Mouse (Mus musculus): Measurements from ENCODE around the gene Prkag1.

The Prkag1 gene

GRCm38 (mm10) chr15:98830736-98831683 is at the start of gene Prkag1:
Gene Prkag1 (minus strand): TSS chr15:98831521.
- DNase-seq (ENCODE audit: low spot score) = peak; percentile 94

- DNase-seq (ENCODE audit: low spot score) = no peak
Observed at GRCm38 (mm10) chr15:98877331-98877730, 46.0 kb upstream of the Prkag1 start.

- peak; percentile 94 for DNase-seq (ENCODE audit: low spot score)
Observed at GRCm38 (mm10) chr15:98871916-98872888, 40.9 kb upstream of the Prkag1 start.

- peak; percentile 80 for DNase-seq (ENCODE audit: low spot score)
Observed at GRCm38 (mm10) chr15:98871070-98871915, 40.0 kb upstream of the Prkag1 start, which contains the start of gene Kmt2d. Gene Kmt2d (minus strand): TSS chr15:98871204.

GRCm38 (mm10) chr15:98870179-98871069 is 39.1 kb upstream of the Prkag1 start:
- no peak for DNase-seq (ENCODE audit: low spot score)

- no peak for DNase-seq (ENCODE audit: low spot score)
Observed at GRCm38 (mm10) chr15:98869342-98870178, 38.2 kb upstream of the Prkag1 start.

GRCm38 (mm10) chr15:98868346-98869063 is 37.2 kb upstream of the Prkag1 start:
- DNase-seq (ENCODE audit: low spot score) = no peak

GRCm38 (mm10) chr15:98867321-98867720 is 36.0 kb upstream of the Prkag1 start:
- DNase-seq (ENCODE audit: low spot score) = no peak

- DNase-seq (ENCODE audit: low spot score) = no peak
Observed at GRCm38 (mm10) chr15:98866501-98866900, 35.2 kb upstream of the Prkag1 start.

GRCm38 (mm10) chr15:98865771-98866170 is 34.5 kb upstream of the Prkag1 start:
- DNase-seq (ENCODE audit: low spot score) = no peak

- no peak for DNase-seq (ENCODE audit: low spot score)
Observed at GRCm38 (mm10) chr15:98864951-98865350, 33.6 kb upstream of the Prkag1 start.

- no peak for DNase-seq (ENCODE audit: low spot score)
Observed at GRCm38 (mm10) chr15:98863451-98863958, 32.2 kb upstream of the Prkag1 start.

GRCm38 (mm10) chr15:98861701-98862410 is 30.5 kb upstream of the Prkag1 start:
- DNase-seq (ENCODE audit: low spot score) = no peak

- no peak for DNase-seq (ENCODE audit: low spot score)
Observed at GRCm38 (mm10) chr15:98860921-98861320, 29.6 kb upstream of the Prkag1 start.

- DNase-seq (ENCODE audit: low spot score) = peak; percentile 73
Observed at GRCm38 (mm10) chr15:98859319-98860043, 28.2 kb upstream of the Prkag1 start.

GRCm38 (mm10) chr15:98854214-98854613 is 22.9 kb upstream of the Prkag1 start:
- DNase-seq (ENCODE audit: low spot score) = no peak

All from testis, postnatal 14 days (tissue).